Mouse (Mus musculus) B cell, adult 2 months (primary cell): Measurements from ENCODE around the gene Smu1.

Source experiments
- DNase-seq, 2 experiments: peaks; one replicate each; pipeline ENCODE4 v3.0.0; 2022

Gene Smu1

GRCm38 (mm10) chr4:40757157-40757779 is 455 bp downstream of the Smu1 start:
- peak; percentile 43 to 49 for DNase-seq

- DNase-seq, result no peak
Measured at GRCm38 (mm10) chr4:40735351-40735750, 22.4 kb downstream of the Smu1 start.

GRCm38 (mm10) chr4:40731262-40731661 is 26.5 kb downstream of the Smu1 start:
- DNase-seq, result no peak

GRCm38 (mm10) chr4:40727247-40727646 is 30.5 kb downstream of the Smu1 start:
- peak in 1 of 2 experiments; percentile 12 for DNase-seq

- DNase-seq, result no peak
Measured at GRCm38 (mm10) chr4:40725554-40725953, 32.2 kb downstream of the Smu1 start.

- no peak for DNase-seq
Measured at GRCm38 (mm10) chr4:40725141-40725540, 32.6 kb downstream of the Smu1 start.

- peak; percentile 73 for DNase-seq
Measured at GRCm38 (mm10) chr4:40722687-40723460, 34.8 kb downstream of the Smu1 start.

GRCm38 (mm10) chr4:40722011-40722666 is 35.6 kb downstream of the Smu1 start, which contains the start of gene Dnaja1:
Dnaja1 (plus strand) TSS chr4:40722150.
- peak; percentile 99 for DNase-seq

- no peak for DNase-seq
Measured at GRCm38 (mm10) chr4:40720910-40721309, 36.8 kb downstream of the Smu1 start.

- no peak for DNase-seq
Measured at GRCm38 (mm10) chr4:40717141-40717540, 40.6 kb downstream of the Smu1 start.

- no peak for DNase-seq
Measured at GRCm38 (mm10) chr4:40703710-40704275, 53.9 kb downstream of the Smu1 start.

- peak; percentile 97 for DNase-seq
Measured at GRCm38 (mm10) chr4:40702797-40703709, 54.7 kb downstream of the Smu1 start, which contains the start of gene Aptx. Aptx (minus strand) TSS chr4:40703194.

GRCm38 (mm10) chr4:40701796-40702195 is 55.9 kb downstream of the Smu1 start:
- no peak for DNase-seq

GRCm38 (mm10) chr4:40700216-40700615 is 57.5 kb downstream of the Smu1 start:
- no peak for DNase-seq

GRCm38 (mm10) chr4:40697059-40697458 is 60.7 kb downstream of the Smu1 start:
- no peak for DNase-seq

- no peak for DNase-seq
Measured at GRCm38 (mm10) chr4:40691100-40691499, 66.6 kb downstream of the Smu1 start.
